Mouse (Mus musculus): ENCODE data around the gene Fam50b. TPM values are rescaled to one million over a fixed set of nuclear protein-coding genes. Genes with fewer than 3 reads are reported as not detected.

Gene Fam50b
- polyA plus RNA-seq, 1 experiment from 2014 or later, result 0.16 TPM

DNA sequence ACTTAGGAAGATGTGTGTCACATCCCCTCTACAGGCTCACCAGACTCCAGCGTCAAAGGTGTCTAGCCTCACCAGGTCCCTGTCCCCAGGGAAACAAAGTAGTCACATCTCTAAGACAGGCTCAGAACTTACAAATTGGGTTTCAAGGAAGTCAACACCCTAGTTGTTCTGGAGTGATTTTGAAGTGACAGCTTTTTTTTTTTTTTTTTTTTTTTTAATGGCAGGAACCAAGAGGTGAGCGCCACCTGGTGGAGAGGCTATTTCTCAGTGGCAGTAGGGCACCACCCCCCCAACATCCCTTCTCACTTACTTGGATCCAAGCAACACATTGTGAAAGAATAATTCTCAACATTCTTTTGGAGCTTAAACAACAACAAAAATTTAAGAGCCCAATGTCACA lies 59.2 kb downstream of the Fam50b start:
- no peak overlapping the region for H3K4me3 ChIP-seq (ENCODE audit: low read depth, low read length)
- 33% methylated on average over 2 of the region's 2 CpGs for WGBS
- no peaks in the 10 kb centered on the region for H3K36me3 ChIP-seq (ENCODE audit: control insufficient read depth, insufficient read depth)
- no peak overlapping the region for H3K27ac ChIP-seq (ENCODE audit: low read depth, low read length)
- H3K27me3 ChIP-seq (replicated peaks; ENCODE audit: control insufficient read depth, insufficient read depth, low read length), result no peaks in the 10 kb centered on the region
- no peaks in the 10 kb centered on the region for H3K4me1 ChIP-seq (replicated peaks; ENCODE audit: control insufficient read depth, insufficient read depth, low read length)
- H3K9me3 ChIP-seq (ENCODE audit: control insufficient read depth), result no peaks in the 10 kb centered on the region
- ATAC-seq, result no peak
- no peak overlapping the region for H3K9ac ChIP-seq (ENCODE audit: low read depth, low read length)
- TF ChIP-seq CTCF (IDR thresholded peaks at IDR 0.05; ENCODE audit: low read depth), result peak; percentile 73
- no peak overlapping the region for H3K4me2 ChIP-seq (replicated peaks; ENCODE audit: low read depth)

DNA sequence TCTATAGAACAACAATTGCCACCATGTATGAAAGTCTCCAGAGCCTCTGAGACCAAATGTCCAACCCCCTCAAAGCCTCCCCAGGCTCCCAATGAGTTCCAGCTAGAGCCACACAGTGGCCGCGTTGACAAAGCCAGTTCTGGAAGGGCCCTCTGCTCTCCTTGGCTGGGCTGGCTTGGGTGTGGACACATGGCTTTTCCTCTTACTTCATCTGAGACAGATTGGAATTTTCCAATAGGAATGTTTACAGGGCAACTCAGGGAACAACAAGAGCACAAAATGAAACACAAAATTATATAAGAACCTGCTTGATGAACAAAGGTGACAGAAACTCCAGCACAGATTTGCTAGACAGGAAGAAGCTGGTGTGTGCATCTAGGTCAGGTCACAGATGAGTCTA lies 59.8 kb downstream of the Fam50b start:
- ATAC-seq, result no peak
- no peak overlapping the region for H3K4me2 ChIP-seq (replicated peaks; ENCODE audit: low read depth)
- no peak overlapping the region for H3K9ac ChIP-seq (ENCODE audit: low read depth, low read length)
- 64% methylated on average over 2 of the region's 2 CpGs for WGBS
- H3K27ac ChIP-seq (ENCODE audit: low read depth, low read length), result no peak overlapping the region
- H3K4me3 ChIP-seq (ENCODE audit: low read depth, low read length), result no peak overlapping the region
- H3K4me1 ChIP-seq (replicated peaks; ENCODE audit: control insufficient read depth, insufficient read depth, low read length), result no peaks in the 10 kb centered on the region
- TF ChIP-seq CTCF (IDR thresholded peaks at IDR 0.05; ENCODE audit: low read depth), result no peak
- H3K36me3 ChIP-seq (ENCODE audit: control insufficient read depth, insufficient read depth), result no peaks in the 10 kb centered on the region
- H3K9me3 ChIP-seq (ENCODE audit: control insufficient read depth), result no peaks in the 10 kb centered on the region
- no peaks in the 10 kb centered on the region for H3K27me3 ChIP-seq (replicated peaks; ENCODE audit: control insufficient read depth, insufficient read depth, low read length)

Other genes with a start within 250 kb of the Fam50b start
- gene Pxdc1, start 81.4 kb upstream of the Fam50b start, polyA plus RNA-seq (2015; fragmentation: Nextera tagmentation; extraction: Ambion mirVana), result 71.3 and 80.4 TPM in 2 replicates
- 44.2 and 51.2 TPM in 2 replicates for gene Prpf4b, start 140.5 kb downstream of the Fam50b start, polyA plus RNA-seq (2015; fragmentation: Nextera tagmentation; extraction: Ambion mirVana)
- 0.54 and 0.59 TPM in 2 replicates for gene Fam217a, start 189.5 kb downstream of the Fam50b start, polyA plus RNA-seq (2015; fragmentation: Nextera tagmentation; extraction: Ambion mirVana)
- gene 4933417A18Rik, start 189.6 kb downstream of the Fam50b start, polyA plus RNA-seq (2015; fragmentation: Nextera tagmentation; extraction: Ambion mirVana), result not detected in 2 replicates
- 1.8 and 1.9 TPM in 2 replicates for gene Eci3, start 229.0 kb downstream of the Fam50b start, polyA plus RNA-seq (2015; fragmentation: Nextera tagmentation; extraction: Ambion mirVana)